Mouse (Mus musculus) lung, embryonic 14.5 days (tissue): ENCODE measurements around the gene Qsox2. TPM values are rescaled to one million over a fixed set of nuclear protein-coding genes. Genes with fewer than 3 reads are reported as not detected.
A peak's percentile ranks its signal among the peaks of the same experiment; 100 is the strongest.

Experiments used
- ATAC-seq: fragments of 200-750 bp; cut with Nextera tagmentation; 2 replicates; pipeline ENCODE4 v1.8.0; 2017; ENCODE audit warnings: mild to moderate bottlenecking, moderate TSS enrichment, moderate library complexity; ENCODE audit not compliant: insufficient read depth
- DNase-seq: peaks from one replicate; pipeline ENCODE4 v3.0.0-alpha.2; 2015
- H3K27ac ChIP-seq: fragments of 300-500 bp; sonication (generic); 2 replicates; pipeline ENCODE4 v1.5.1; 2014; ENCODE audit warnings: low read depth, mild to moderate bottlenecking, moderate library complexity
- H3K27me3 ChIP-seq: fragments of 300-500 bp; sonication (generic); 2 replicates; pipeline ENCODE4 v1.6.1; 2014; ENCODE audit warnings: low read length, control low read depth; ENCODE audit not compliant: insufficient read depth
- H3K36me3 ChIP-seq: fragments of 300-500 bp; sonication (generic); 2 replicates; pipeline ENCODE4 v1.6.1; 2014; ENCODE audit warnings: control low read depth; ENCODE audit not compliant: insufficient read depth
- H3K4me1 ChIP-seq: fragments of 300-500 bp; sonication (generic); 2 replicates; pipeline ENCODE4 v1.6.1; 2014; ENCODE audit warnings: antibody characterized with exemption, control low read depth; ENCODE audit not compliant: insufficient read depth
- H3K4me2 ChIP-seq: fragments of 300-500 bp; sonication (generic); 2 replicates; pipeline ENCODE4 v1.6.1; 2014; ENCODE audit warnings: mild to moderate bottlenecking
- H3K4me3 ChIP-seq: fragments of 300-500 bp; sonication (generic); 2 replicates; pipeline ENCODE4 v1.5.1; 2014; ENCODE audit warnings: low read depth, low read length
- H3K9ac ChIP-seq: fragments of 300-500 bp; sonication (generic); 2 replicates; pipeline ENCODE4 v1.6.1; 2014
- H3K9me3 ChIP-seq: fragments of 300-500 bp; sonication (generic); 2 replicates; pipeline ENCODE4 v1.6.1; 2016; ENCODE audit warnings: low read depth, low read length, control low read depth
- CTCF ChIP-seq: IDR thresholded peaks from 2 replicates; pipeline ENCODE4 v1.5.1; 2016; ENCODE audit warnings: antibody characterized with exemption, low read depth
- WGBS: fragments of 180-500 bp; shearing (Covaris S2); extraction: QIAGEN DNeasy Blood & Tissue Kit; methylation state at CpG from one replicate; pipeline ENCODE4 v1.1.7; 2014; 5-methylcytosine and 5-hydroxymethylcytosine counted together
- polyA plus RNA-seq: library from polyadenylated mRNA; unstranded; fragments of >200 nt; fragmentation: Nextera tagmentation; extraction: Ambion mirVana; gene quantifications from 2 replicates; pipeline ENCODE4 v1.2.1, GENCODE M21; 2014

Gene Qsox2
- polyA plus RNA-seq, 1 experiment from 2014 or later: 26.1 TPM

GRCm38 (mm10) chr2:26240841-26241240 is 3.5 kb upstream of the Qsox2 start:
- peak; percentile 50; the same call in 1 of the 2 replicates for ATAC-seq
- no peak for TF ChIP-seq CTCF
- peaks cover 20% of the 10 kb centered on the region for H3K4me1 ChIP-seq
- H3K4me2 ChIP-seq: no peak overlapping the region
- 48% methylated on average over 3 of the region's 3 CpGs for WGBS
- H3K4me3 ChIP-seq: no peak overlapping the region
- peak; percentile 75 for DNase-seq
- no peaks in the 10 kb centered on the region for H3K9me3 ChIP-seq
- no peaks in the 10 kb centered on the region for H3K27me3 ChIP-seq
- H3K27ac ChIP-seq: no peak overlapping the region
- H3K9ac ChIP-seq: no peak overlapping the region
- no peaks in the 10 kb centered on the region for H3K36me3 ChIP-seq

GRCm38 (mm10) chr2:26240330-26240729 is 3.0 kb upstream of the Qsox2 start:
- H3K9me3 ChIP-seq: no peaks in the 10 kb centered on the region
- no peak overlapping the region for H3K27ac ChIP-seq
- no peaks in the 10 kb centered on the region for H3K36me3 ChIP-seq
- no peak overlapping the region for H3K4me3 ChIP-seq
- DNase-seq (peak; percentile 88), ATAC-seq (peak; percentile 42; the same call in 1 of the 2 replicates)
- no peak overlapping the region for H3K4me2 ChIP-seq
- 32% methylated on average over 9 of the region's 9 CpGs for WGBS
- H3K27me3 ChIP-seq: no peaks in the 10 kb centered on the region
- no peak overlapping the region for H3K9ac ChIP-seq
- H3K4me1 ChIP-seq: peaks cover 20% of the 10 kb centered on the region
- no peak for TF ChIP-seq CTCF

GRCm38 (mm10) chr2:26236681-26237289 is 540 bp downstream of the Qsox2 start:
- no peaks in the 10 kb centered on the region for H3K9me3 ChIP-seq
- no peak; the same call in 1 of the 2 replicates for ATAC-seq
- H3K4me1 ChIP-seq: peaks cover 20% of the 10 kb centered on the region
- TF ChIP-seq CTCF: no peak
- H3K27ac ChIP-seq: peak overlapping the region; percentile 70
- H3K4me2 ChIP-seq: peak overlapping the region; percentile 89
- H3K27me3 ChIP-seq: no peaks in the 10 kb centered on the region
- no peak for DNase-seq
- H3K9ac ChIP-seq: peak overlapping the region; percentile 82
- H3K36me3 ChIP-seq: no peaks in the 10 kb centered on the region
- peak overlapping the region; percentile 93 for H3K4me3 ChIP-seq
- under 1% methylated on average over 50 of the region's 51 CpGs for WGBS

GRCm38 (mm10) chr2:26234771-26235170 is 2.6 kb downstream of the Qsox2 start:
- Histone ChIP-seq H3K36me3 (no peaks in the 10 kb centered on the region), H3K9me3 (no peaks in the 10 kb centered on the region), H3K4me3 (no peak overlapping the region), H3K27ac (no peak overlapping the region), H3K4me1 (peaks cover 8% of the 10 kb centered on the region; the same call in 1 of the 2 replicates), H3K9ac (no peak overlapping the region), H3K4me2 (no peak overlapping the region), H3K27me3 (no peaks in the 10 kb centered on the region)
- no peak for ATAC-seq
- DNase-seq: no peak
- 66% methylated on average over 2 of the region's 2 CpGs for WGBS
- TF ChIP-seq CTCF: no peak

GRCm38 (mm10) chr2:26234253-26234652 is 3.1 kb downstream of the Qsox2 start:
- H3K27ac ChIP-seq: no peak overlapping the region
- no peak for ATAC-seq
- H3K36me3 ChIP-seq: no peaks in the 10 kb centered on the region
- peak; percentile 8 for DNase-seq
- TF ChIP-seq CTCF: no peak
- no peaks in the 10 kb centered on the region for H3K9me3 ChIP-seq
- H3K4me1 ChIP-seq: peaks cover 5% of the 10 kb centered on the region; the same call in 1 of the 2 replicates
- whole genome bisulfite sequencing: 59% methylated on average over 5 of the region's 5 CpGs
- H3K9ac ChIP-seq: no peak overlapping the region
- H3K4me3 ChIP-seq: no peak overlapping the region
- no peaks in the 10 kb centered on the region for H3K27me3 ChIP-seq
- no peak overlapping the region for H3K4me2 ChIP-seq

GRCm38 (mm10) chr2:26231366-26231765 is 6.0 kb downstream of the Qsox2 start:
- DNase-seq (no peak), ATAC-seq (no peak)
- no peak for TF ChIP-seq CTCF
- no peak overlapping the region for H3K27ac ChIP-seq
- peaks cover 7% of the 10 kb centered on the region; the same call in 1 of the 2 replicates for H3K36me3 ChIP-seq
- no peaks in the 10 kb centered on the region for H3K9me3 ChIP-seq
- H3K4me3 ChIP-seq: no peak overlapping the region
- no peak overlapping the region for H3K9ac ChIP-seq
- H3K27me3 ChIP-seq: no peaks in the 10 kb centered on the region
- peaks cover 1% of the 10 kb centered on the region; the same call in 1 of the 2 replicates for H3K4me1 ChIP-seq
- 85% methylated on average over 3 of the region's 3 CpGs for WGBS
- no peak overlapping the region for H3K4me2 ChIP-seq

GRCm38 (mm10) chr2:26230253-26230652 is 7.1 kb downstream of the Qsox2 start:
- Histone ChIP-seq H3K27me3 (no peaks in the 10 kb centered on the region), H3K4me2 (no peak overlapping the region), H3K27ac (no peak overlapping the region), H3K9me3 (no peaks in the 10 kb centered on the region), H3K9ac (peak overlapping the region; percentile 13; the same call in 1 of the 2 replicates), H3K36me3 (peaks cover 9% of the 10 kb centered on the region; the same call in 1 of the 2 replicates), H3K4me3 (no peak overlapping the region), H3K4me1 (no peaks in the 10 kb centered on the region)
- no peak for TF ChIP-seq CTCF
- 60% methylated on average over 4 of the region's 4 CpGs for WGBS
- no peak for DNase-seq
- ATAC-seq: no peak
